Mouse (Mus musculus): ENCODE measurements at regions not wholly inside any gene's neighbourhood (a gene's known extent, or its start where the extent isn't known, plus 50 kb on each side); places are given as distances from the start of the nearest gene placed in this dataset.
A peak's percentile ranks its signal among the peaks of the same experiment; 100 is the strongest.

DNA sequence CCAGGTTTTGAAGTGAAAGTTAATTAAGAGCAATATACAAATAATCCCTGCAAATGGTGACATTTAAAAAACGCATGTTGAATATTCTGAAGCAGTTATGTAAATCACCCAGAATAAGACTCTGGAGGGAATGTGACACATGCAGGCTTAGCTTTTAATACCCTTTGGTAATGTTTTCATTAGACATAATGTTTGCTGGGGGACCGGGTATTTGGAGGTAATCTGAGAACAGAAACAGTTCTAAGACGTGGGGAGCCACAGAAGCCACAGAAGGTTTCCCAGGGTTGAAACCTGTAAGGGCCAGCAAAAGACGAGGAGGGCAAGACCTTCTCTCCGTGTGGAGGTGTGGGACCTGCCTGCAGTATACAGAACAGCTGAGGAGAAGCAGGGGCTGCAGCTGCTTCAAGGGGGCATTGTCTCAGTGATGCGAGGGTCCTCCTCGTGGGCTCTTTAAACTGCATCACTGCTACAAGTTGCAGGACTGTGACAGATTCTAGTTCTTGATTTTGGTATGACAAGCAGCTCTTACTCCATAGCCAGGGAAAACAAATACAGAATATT lies 184.9 kb downstream of the Brms1l start:
- 3% methylated on average over 7 of the region's 7 CpGs for WGBS
- H3K27me3 ChIP-seq (ENCODE audit: control insufficient read depth, insufficient read depth, low read depth, low read length): no peaks in the 10 kb centered on the region
- H3K4me3 ChIP-seq (ENCODE audit: low read depth, low read length): no peak overlapping the region
- no peak overlapping the region for H3K9ac ChIP-seq (ENCODE audit: low read depth, low read length)
- no peaks in the 10 kb centered on the region for H3K36me3 ChIP-seq (ENCODE audit: control insufficient read depth, insufficient read depth, low read length)
- H3K9me3 ChIP-seq (replicated peaks; ENCODE audit: control insufficient read depth, low read length, poor library complexity, severe bottlenecking): no peaks in the 10 kb centered on the region
- H3K27ac ChIP-seq (ENCODE audit: low read length): peak overlapping the region; percentile 55
- no peak overlapping the region for H3K4me2 ChIP-seq (ENCODE audit: low read length)
- peak; percentile 56; the same call in 1 of the 2 replicates for ATAC-seq
- H3K4me1 ChIP-seq (ENCODE audit: control insufficient read depth, insufficient read depth, low read length): peaks cover 4% of the 10 kb centered on the region; the same call in 1 of the 2 replicates

- 12% methylated on average over 1 of the region's 1 CpGs for WGBS
These were observed 184.4 kb downstream of the Brms1l start for GRCm38 (mm10) chr12:56020547-56020946.

GRCm38 (mm10) chr12:56009976-56010375 lies 173.9 kb downstream of the Brms1l start:
- Histone ChIP-seq H3K4me3 (ENCODE audit: low read depth, low read length) (no peak overlapping the region), H3K9ac (ENCODE audit: low read depth, low read length) (no peak overlapping the region), H3K36me3 (ENCODE audit: control insufficient read depth, insufficient read depth, low read length) (no peaks in the 10 kb centered on the region), H3K27me3 (ENCODE audit: control insufficient read depth, insufficient read depth, low read depth, low read length) (no peaks in the 10 kb centered on the region), H3K4me2 (ENCODE audit: low read length) (no peak overlapping the region), H3K9me3 (replicated peaks; ENCODE audit: control insufficient read depth, low read length, poor library complexity, severe bottlenecking) (no peaks in the 10 kb centered on the region), H3K27ac (ENCODE audit: low read length) (no peak overlapping the region), H3K4me1 (ENCODE audit: control insufficient read depth, insufficient read depth, low read length) (peaks cover 9% of the 10 kb centered on the region)
- no peak for ATAC-seq
- WGBS: 80% methylated on average over 4 of the region's 4 CpGs

More at GRCm38 (mm10) chr12:56020547-56020946, 184.4 kb downstream of the Brms1l start:
- Histone ChIP-seq H3K36me3 (ENCODE audit: control insufficient read depth, insufficient read depth, low read length) (no peaks in the 10 kb centered on the region), H3K27ac (ENCODE audit: low read length) (no peak overlapping the region), H3K4me3 (ENCODE audit: low read depth, low read length) (no peak overlapping the region), H3K4me2 (ENCODE audit: low read length) (no peak overlapping the region), H3K9me3 (replicated peaks; ENCODE audit: control insufficient read depth, low read length, poor library complexity, severe bottlenecking) (no peaks in the 10 kb centered on the region), H3K9ac (ENCODE audit: low read depth, low read length) (no peak overlapping the region), H3K27me3 (ENCODE audit: control insufficient read depth, insufficient read depth, low read depth, low read length) (no peaks in the 10 kb centered on the region), H3K4me1 (ENCODE audit: control insufficient read depth, insufficient read depth, low read length) (peaks cover 4% of the 10 kb centered on the region; the same call in 1 of the 2 replicates)
- ATAC-seq: 0 out of 2 replicates have a peak, but pooled peaks have one; percentile 51

GRCm38 (mm10) chr12:56005846-56006245 lies 169.7 kb downstream of the Brms1l start:
- Histone ChIP-seq H3K4me2 (ENCODE audit: low read length) (no peak overlapping the region), H3K27me3 (ENCODE audit: control insufficient read depth, insufficient read depth, low read depth, low read length) (no peaks in the 10 kb centered on the region), H3K9me3 (replicated peaks; ENCODE audit: control insufficient read depth, low read length, poor library complexity, severe bottlenecking) (no peaks in the 10 kb centered on the region), H3K36me3 (ENCODE audit: control insufficient read depth, insufficient read depth, low read length) (no peaks in the 10 kb centered on the region), H3K27ac (ENCODE audit: low read length) (no peak overlapping the region), H3K9ac (ENCODE audit: low read depth, low read length) (no peak overlapping the region), H3K4me3 (ENCODE audit: low read depth, low read length) (no peak overlapping the region), H3K4me1 (ENCODE audit: control insufficient read depth, insufficient read depth, low read length) (peaks cover 11% of the 10 kb centered on the region)
- no peak for ATAC-seq
- 61% methylated on average over 4 of the region's 4 CpGs for WGBS

GRCm38 (mm10) chr12:56005321-56005720 lies 169.2 kb downstream of the Brms1l start:
- H3K9ac ChIP-seq (ENCODE audit: low read depth, low read length): no peak overlapping the region
- H3K4me1 ChIP-seq (ENCODE audit: control insufficient read depth, insufficient read depth, low read length): peaks cover 11% of the 10 kb centered on the region
- H3K27me3 ChIP-seq (ENCODE audit: control insufficient read depth, insufficient read depth, low read depth, low read length): no peaks in the 10 kb centered on the region
- no peak overlapping the region for H3K4me2 ChIP-seq (ENCODE audit: low read length)
- H3K9me3 ChIP-seq (replicated peaks; ENCODE audit: control insufficient read depth, low read length, poor library complexity, severe bottlenecking): no peaks in the 10 kb centered on the region
- 11% methylated on average over 6 of the region's 6 CpGs for WGBS
- no peaks in the 10 kb centered on the region for H3K36me3 ChIP-seq (ENCODE audit: control insufficient read depth, insufficient read depth, low read length)
- ATAC-seq: no peak
- no peak overlapping the region for H3K27ac ChIP-seq (ENCODE audit: low read length)
- H3K4me3 ChIP-seq (ENCODE audit: low read depth, low read length): no peak overlapping the region

- WGBS: 12% methylated on average over 4 of the region's 4 CpGs
- no peak for ATAC-seq
- Histone ChIP-seq H3K9me3 (replicated peaks; ENCODE audit: control insufficient read depth, low read length, poor library complexity, severe bottlenecking) (no peaks in the 10 kb centered on the region), H3K4me2 (ENCODE audit: low read length) (no peak overlapping the region), H3K27ac (ENCODE audit: low read length) (no peak overlapping the region), H3K4me1 (ENCODE audit: control insufficient read depth, insufficient read depth, low read length) (peaks cover 11% of the 10 kb centered on the region), H3K27me3 (ENCODE audit: control insufficient read depth, insufficient read depth, low read depth, low read length) (no peaks in the 10 kb centered on the region), H3K9ac (ENCODE audit: low read depth, low read length) (no peak overlapping the region), H3K36me3 (ENCODE audit: control insufficient read depth, insufficient read depth, low read length) (no peaks in the 10 kb centered on the region), H3K4me3 (ENCODE audit: low read depth, low read length) (no peak overlapping the region)
These were observed 168.4 kb downstream of the Brms1l start for GRCm38 (mm10) chr12:56004479-56004878.

DNA sequence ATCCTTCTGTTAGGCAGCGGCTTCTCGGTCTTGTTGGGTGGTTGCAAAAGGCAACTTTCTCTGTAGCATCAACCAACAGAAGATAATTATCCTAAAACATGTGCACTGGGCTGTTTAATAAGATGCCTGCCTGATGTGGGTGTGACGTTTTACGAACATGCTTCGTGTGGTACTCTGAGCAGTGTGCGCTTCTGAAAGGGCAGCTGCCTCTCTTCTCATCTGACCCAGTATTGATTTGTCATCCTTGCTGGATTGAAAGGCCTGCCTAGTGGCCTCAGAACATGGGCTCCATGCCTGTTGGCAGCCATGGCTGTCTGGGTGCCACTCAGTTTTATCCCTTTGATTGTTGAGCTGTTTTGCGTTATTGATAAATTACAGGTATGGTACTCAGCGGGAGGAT lies 167.4 kb downstream of the Brms1l start:
- Histone ChIP-seq H3K27ac (ENCODE audit: low read length) (no peak overlapping the region), H3K4me3 (ENCODE audit: low read depth, low read length) (no peak overlapping the region), H3K4me2 (ENCODE audit: low read length) (no peak overlapping the region), H3K4me1 (ENCODE audit: control insufficient read depth, insufficient read depth, low read length) (peaks cover 11% of the 10 kb centered on the region), H3K9ac (ENCODE audit: low read depth, low read length) (no peak overlapping the region), H3K36me3 (ENCODE audit: control insufficient read depth, insufficient read depth, low read length) (no peaks in the 10 kb centered on the region), H3K9me3 (replicated peaks; ENCODE audit: control insufficient read depth, low read length, poor library complexity, severe bottlenecking) (no peaks in the 10 kb centered on the region), H3K27me3 (ENCODE audit: control insufficient read depth, insufficient read depth, low read depth, low read length) (no peaks in the 10 kb centered on the region)
- 79% methylated on average over 8 of the region's 8 CpGs for WGBS
- ATAC-seq: no peak; the same call in 1 of the 2 replicates

- WGBS: 43% methylated on average over 3 of the region's 3 CpGs
These were observed 160.7 kb downstream of the Brms1l start for GRCm38 (mm10) chr12:55996585-55997377.

More at GRCm38 (mm10) chr12:55996585-55997377, 160.7 kb downstream of the Brms1l start:
- no peak overlapping the region for H3K4me2 ChIP-seq (ENCODE audit: low read length)
- 0 out of 2 replicates have a peak, but pooled peaks cover 2% of the 10 kb centered on the region for H3K4me1 ChIP-seq (ENCODE audit: control insufficient read depth, insufficient read depth, low read length)
- no peak overlapping the region for H3K27ac ChIP-seq (ENCODE audit: low read length)
- no peak overlapping the region for H3K9ac ChIP-seq (ENCODE audit: low read depth, low read length)
- H3K27me3 ChIP-seq (ENCODE audit: control insufficient read depth, insufficient read depth, low read depth, low read length): no peaks in the 10 kb centered on the region
- H3K36me3 ChIP-seq (ENCODE audit: control insufficient read depth, insufficient read depth, low read length): no peaks in the 10 kb centered on the region
- H3K4me3 ChIP-seq (ENCODE audit: low read depth, low read length): no peak overlapping the region
- H3K9me3 ChIP-seq (replicated peaks; ENCODE audit: control insufficient read depth, low read length, poor library complexity, severe bottlenecking): no peaks in the 10 kb centered on the region
- no peak for ATAC-seq
